Mouse (Mus musculus) cerebellum, postnatal 4 days (tissue): ENCODE data around the gene Ankmy1.

ENCODE experiments used
- DNase-seq, 2 experiments: peaks; one replicate each; pipeline ENCODE4 v3.0.0; 2022; ENCODE audit warnings: low spot score in 2 of 2, mixed read lengths in 1 of 2

Gene Ankmy1

DNA sequence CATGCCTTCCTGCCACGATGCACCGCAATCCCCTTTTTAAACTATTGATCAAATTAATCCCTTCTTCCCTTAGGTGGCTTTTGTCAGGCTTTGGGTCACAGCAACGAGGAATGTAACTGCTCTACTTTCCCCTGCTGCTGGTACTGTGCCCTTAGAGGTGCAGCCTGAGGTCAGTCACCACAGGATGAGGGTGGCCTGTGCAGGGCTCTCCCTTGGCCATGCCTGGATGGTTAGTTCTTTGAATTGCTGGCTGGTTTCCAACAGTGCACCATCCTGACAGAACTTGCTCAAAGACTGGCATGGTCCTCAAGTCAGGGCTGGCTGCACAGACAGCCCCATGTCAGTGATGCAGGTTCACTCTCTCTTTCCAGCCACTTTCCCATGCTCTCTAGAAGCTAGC lies 28.7 kb downstream of the Ankmy1 start:
- DNase-seq = no peak

GRCm38 (mm10) chr1:92872666-92873065 lies 30.0 kb downstream of the Ankmy1 start:
- no peak for DNase-seq

DNA sequence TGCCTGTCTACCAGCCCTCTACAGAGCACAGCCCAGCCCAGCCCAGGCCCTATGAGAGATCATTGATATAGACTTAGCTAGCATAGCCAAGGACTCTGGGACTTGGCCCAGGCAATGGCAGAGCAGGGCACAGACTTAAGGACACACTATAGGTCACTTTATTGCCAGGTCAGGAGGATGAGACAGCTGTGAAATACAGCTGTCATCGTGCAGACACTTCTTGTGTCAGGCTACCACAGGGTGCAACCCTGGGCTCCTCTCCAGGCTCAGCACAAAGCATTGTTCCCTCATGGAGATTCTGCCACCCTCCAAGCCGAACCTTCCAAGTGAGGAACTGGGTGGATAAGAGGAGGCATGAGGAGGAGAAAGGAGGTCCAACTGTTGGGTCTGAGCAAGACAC lies 32.7 kb downstream of the Ankmy1 start:
- DNase-seq = no peak

DNA sequence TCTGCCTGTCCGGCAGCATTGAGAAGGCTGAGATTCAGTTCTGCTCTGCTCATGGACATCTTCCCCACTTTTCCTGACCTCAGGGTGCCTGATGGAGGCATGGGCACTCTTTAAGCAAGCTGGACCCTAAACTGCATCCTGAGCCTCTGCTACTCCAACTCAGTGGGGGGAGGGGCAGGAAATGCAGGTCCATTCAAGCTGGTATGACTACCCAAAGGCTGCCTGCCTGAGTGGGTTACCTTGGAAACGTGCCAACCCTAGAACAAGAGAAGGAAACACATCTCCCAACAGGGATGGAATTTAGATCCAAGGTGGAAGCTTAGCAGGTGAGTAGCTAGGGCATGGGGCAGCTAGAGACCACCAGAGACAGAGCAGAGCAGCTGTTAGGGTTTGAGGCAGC lies 36.5 kb downstream of the Ankmy1 start:
- no peak for DNase-seq

GRCm38 (mm10) chr1:92863268-92863667 lies 39.4 kb downstream of the Ankmy1 start:
- no peak for DNase-seq

GRCm38 (mm10) chr1:92861503-92861902 lies 41.2 kb downstream of the Ankmy1 start:
- DNase-seq = no peak

DNA sequence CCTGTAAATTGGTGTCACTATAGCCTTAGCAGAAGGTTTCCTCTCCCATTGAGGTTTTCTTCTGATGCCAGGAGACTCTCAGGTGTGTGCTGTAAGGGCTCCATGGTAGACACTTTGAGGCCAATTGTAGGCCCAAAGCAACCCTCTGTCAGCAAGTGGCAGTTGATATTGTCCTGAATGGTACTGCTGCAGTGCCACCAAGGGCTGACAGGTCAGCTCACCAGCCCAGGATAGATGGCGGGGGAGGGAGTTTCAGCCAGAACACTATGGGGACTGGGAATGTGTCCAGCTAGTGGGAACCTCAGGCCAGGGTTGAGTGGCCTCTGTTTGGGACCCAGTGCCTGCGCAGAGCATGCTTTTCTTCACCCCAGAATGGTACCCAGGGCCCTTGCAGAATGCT lies 50.3 kb downstream of the Ankmy1 start:
- DNase-seq = no peak

- no peak for DNase-seq
Observed at GRCm38 (mm10) chr1:92849938-92850574, 52.6 kb downstream of the Ankmy1 start.

DNA sequence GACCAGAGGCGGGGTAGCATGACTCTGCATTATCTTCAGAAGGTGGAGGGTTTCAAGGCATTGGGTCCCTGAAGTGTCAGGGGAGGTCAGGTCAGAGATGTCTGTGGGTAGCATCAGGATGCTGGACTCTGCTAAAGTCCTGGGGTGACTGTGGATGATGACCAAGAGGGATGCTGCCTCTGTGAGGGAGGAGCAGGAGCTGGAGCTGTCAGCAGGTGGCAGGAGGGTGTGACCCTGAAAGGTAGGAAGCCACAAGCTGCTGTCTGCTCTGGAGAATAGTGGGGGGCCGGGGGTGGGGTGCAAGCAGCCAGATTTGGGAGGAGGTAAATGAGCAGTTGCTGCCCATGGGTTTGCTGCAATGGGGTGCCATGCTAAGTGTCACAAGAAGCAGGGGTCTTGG lies 53.2 kb downstream of the Ankmy1 start:
- no peak for DNase-seq

GRCm38 (mm10) chr1:92847873-92848839 lies 54.5 kb downstream of the Ankmy1 start:
- peak in 1 of 2 experiments; percentile 57 for DNase-seq

GRCm38 (mm10) chr1:92845889-92846288 lies 56.8 kb downstream of the Ankmy1 start:
- no peak for DNase-seq

GRCm38 (mm10) chr1:92841427-92841826 lies 61.3 kb downstream of the Ankmy1 start:
- DNase-seq = no peak

DNA sequence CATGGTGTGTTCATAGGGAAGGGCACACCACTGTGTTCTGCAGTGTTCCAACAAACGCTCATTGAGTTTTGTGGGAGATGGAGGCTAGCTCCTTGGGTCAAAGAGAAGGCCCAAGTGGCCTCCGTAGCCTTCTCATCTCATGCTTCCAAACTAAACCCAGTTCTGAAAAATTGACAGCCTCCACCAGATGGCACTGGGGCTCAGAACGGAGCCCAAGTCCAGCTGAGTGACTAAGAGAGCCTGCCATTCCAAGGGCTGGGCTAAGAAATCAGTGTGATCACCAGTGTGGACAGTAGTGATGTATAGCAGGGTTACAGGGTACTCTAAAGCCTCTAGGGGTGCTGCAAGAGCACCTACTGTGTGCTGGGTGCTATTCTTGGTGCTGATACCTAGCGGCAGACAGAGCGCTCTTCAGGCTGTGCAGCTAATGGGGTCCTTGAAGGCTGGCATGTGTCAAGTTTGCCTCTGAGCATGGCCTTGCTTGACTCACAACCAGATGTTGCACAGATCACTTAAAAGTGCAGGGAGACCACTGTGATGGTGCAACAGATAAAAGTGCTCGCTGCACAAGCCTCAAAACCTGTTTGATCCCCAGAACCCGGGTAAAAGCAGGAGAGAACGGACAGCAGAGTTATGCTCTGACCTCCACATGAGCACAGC lies 62.3 kb downstream of the Ankmy1 start:
- peak in 1 of 2 experiments; percentile 55 for DNase-seq

- DNase-seq = no peak
Observed at GRCm38 (mm10) chr1:92839211-92839610, 63.5 kb downstream of the Ankmy1 start.

DNA sequence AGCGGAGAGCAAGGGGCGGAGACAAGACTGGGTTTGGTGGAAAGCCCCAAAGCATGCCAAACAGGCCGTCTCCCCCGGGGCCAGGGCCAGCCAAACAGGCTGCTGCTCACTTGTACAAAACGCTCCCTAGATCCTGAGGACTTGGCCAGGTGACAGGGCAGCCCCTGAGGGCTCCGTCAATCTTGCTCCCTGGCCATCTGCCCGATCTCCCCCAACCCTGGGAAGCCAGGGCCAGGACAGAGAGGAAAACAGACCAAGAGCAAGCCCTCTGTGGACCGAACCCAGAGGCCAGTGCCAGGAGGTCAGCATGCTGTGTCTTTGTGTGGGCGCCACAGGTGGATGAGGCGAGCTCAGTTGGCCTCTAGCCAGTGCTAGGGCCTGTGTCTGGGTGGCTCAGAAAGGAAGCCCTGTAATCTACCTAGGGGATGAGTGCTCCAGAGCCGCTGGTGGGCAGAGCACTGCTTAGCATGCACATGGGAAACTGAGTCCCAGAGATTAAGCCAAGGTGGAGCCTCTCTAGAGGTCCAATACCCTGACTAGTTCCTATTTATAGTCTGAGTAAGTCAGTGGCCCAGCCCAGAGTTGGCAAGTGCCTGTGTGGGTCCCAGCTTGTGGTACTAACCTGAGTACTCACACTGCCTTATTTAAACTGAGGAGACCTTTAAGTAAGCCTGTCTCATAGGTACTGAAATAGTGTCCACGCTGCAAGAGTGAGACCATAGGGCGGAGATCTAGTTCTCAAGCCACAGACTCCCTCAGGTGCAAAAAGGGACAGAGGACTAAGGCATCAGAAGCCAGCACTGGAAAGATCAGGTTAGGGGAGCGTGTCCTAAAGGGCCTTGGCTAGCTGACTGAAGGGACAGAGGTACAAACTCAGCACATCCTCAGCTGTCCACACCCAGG lies 64.5 kb downstream of the Ankmy1 start:
- DNase-seq = peak in 1 of 2 experiments; percentile 90

DNA sequence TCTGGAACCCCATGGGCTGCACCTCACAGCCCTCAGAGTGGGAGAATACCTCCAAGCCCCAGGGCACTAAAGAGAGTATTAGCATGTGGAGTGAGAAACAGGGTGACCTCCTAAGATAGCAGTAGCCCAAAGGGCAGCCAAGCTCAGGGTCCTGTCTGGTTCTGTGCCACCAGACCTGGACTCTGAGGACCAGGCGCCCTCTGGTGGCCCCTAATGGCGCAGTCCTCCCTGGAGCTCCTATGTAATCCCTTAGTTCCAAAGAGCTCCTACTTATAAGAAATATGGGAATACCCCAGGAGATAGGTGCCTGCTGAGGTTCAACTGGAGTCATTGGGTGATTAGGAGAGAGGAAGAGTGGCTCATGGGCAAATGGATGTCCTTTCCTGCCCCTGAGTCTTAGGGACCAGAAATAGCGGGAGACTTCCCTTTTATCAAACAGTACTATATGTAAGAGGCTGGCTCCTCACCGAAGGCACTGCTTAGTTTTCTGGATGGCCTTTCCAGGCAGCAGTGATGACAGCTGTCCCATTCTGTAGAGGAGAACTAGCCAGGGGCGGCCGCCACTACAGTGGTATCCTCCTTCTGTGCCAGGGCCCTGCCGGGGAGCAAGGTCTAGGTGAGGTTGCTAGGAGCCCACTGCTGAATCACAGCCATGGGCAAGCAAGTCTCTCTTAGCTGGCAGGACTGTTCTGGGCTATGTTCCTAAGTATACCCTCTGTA lies 68.6 kb downstream of the Ankmy1 start:
- peak; percentile 75 to 91 for DNase-seq

GRCm38 (mm10) chr1:92832011-92833010 lies 70.4 kb downstream of the Ankmy1 start:
- peak; percentile 26 to 68 for DNase-seq

DNA sequence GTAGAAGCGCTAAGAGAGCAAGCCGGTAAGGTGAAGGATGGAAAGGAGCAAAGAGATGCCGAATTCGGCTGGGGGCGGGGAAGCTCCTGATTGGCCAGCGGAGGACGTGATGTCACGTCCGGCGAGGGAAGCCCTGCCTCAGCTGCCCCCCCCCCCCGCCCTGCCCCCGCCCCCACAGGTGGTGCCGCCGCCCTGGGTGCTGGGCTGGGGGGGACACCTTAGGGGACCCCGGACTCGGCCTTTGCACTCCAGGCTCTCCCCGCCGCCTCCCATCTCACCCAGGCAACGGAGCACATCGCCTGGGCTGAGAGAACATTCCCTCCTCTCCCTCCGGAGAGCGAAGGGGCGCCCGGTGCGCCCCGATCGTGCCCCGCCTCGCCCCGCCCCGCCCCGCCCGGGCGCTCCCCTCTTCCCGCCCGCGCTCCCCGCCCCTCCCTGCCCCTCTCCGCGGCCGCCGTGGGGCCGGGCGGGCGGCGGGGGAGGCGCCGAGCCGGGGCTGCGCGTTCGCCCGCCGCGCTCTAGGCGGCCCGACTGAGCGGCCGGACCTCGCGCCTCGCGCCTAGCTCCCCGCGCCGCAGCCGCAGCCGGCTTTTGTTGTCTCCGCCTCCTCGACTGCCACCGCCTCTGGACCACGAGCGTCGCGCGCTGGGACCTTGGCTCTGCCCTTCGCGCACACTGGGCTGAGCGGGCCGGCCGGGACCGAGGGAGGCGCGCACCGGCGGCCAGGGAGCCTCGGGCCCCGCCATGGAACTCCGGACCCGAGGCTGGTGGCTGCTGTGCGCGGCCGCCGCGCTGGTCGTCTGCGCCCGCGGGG lies 71.3 kb downstream of the Ankmy1 start, which contains the start of gene Gpc1:
Gene Gpc1, plus strand, starts transcription at position 458 of the 814 bp plus-strand sequence.
- DNase-seq = peak; percentile 63 to 85
